Mouse (Mus musculus) ES-Bruce4 (cell line): Measurements from ENCODE around the gene Pi4k2a.

ENCODE experiments used
- CTCF ChIP-seq: IDR thresholded peaks from one replicate; pipeline ENCODE4 v1.8.1; 2011; ENCODE audit warnings: low read depth, low read length
- EP300 ChIP-seq: IDR thresholded peaks from 2 replicates; pipeline ENCODE4 v1.6.1; 2011; ENCODE audit warnings: low read depth, low read length; ENCODE audit not compliant: insufficient read depth
- POLR2A ChIP-seq: IDR thresholded peaks from one replicate; pipeline ENCODE4 v1.8.1; 2011; ENCODE audit warnings: low read length; ENCODE audit not compliant: insufficient read depth

- TF ChIP-seq CTCF, result no peak
- no peak for TF ChIP-seq POLR2A
- TF ChIP-seq EP300, result no peak
Observed at GRCm38 (mm10) chr19:42085690-42086089, 4.6 kb upstream of the Pi4k2a start.
